Mouse (Mus musculus) ovary, postnatal 36 days (tissue): Measurements from ENCODE around the gene Ramp1.

ENCODE experiments used
- DNase-seq: peaks from one replicate; pipeline ENCODE4 v3.0.0; 2022; ENCODE audit warnings: low spot score, mixed read lengths

Ramp1 gene

GRCm38 (mm10) chr1:91179533-91180173 lies at the start of gene Ramp1:
TSS of gene Ramp1 (plus strand) at chr1:91179822.
- DNase-seq: peak; percentile 51

- no peak for DNase-seq
Observed at GRCm38 (mm10) chr1:91137036-91137435, 42.6 kb upstream of the Ramp1 start.

GRCm38 (mm10) chr1:91144813-91145212 lies 34.8 kb upstream of the Ramp1 start, which contains the start of gene Rbm44:
TSS of gene Rbm44 (plus strand) at chr1:91145089.
- DNase-seq: no peak

GRCm38 (mm10) chr1:91151509-91151908 lies 28.1 kb upstream of the Ramp1 start:
- no peak for DNase-seq

GRCm38 (mm10) chr1:91166798-91167197 lies 12.8 kb upstream of the Ramp1 start:
- no peak for DNase-seq

- no peak for DNase-seq
Observed at GRCm38 (mm10) chr1:91169157-91169556, 10.5 kb upstream of the Ramp1 start.

DNA sequence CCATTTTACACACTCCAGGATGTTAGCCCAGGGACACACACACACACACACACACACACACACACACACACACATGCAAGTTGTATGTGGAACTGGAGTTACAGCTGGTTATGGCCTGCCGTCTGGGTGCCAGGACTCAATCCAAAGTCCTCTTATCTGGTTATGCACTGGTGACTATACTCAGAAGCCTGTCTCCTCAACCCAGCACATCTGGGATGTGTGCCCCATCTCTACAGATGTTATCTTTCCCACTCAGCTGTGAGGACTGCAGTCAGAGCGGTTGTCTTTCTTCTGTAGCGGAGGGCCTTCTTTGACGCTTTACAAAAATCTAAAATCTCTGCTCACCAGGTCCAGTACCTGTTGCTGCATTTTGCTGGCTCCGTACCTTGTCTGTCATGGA lies 4.8 kb upstream of the Ramp1 start:
- DNase-seq: no peak

DNA sequence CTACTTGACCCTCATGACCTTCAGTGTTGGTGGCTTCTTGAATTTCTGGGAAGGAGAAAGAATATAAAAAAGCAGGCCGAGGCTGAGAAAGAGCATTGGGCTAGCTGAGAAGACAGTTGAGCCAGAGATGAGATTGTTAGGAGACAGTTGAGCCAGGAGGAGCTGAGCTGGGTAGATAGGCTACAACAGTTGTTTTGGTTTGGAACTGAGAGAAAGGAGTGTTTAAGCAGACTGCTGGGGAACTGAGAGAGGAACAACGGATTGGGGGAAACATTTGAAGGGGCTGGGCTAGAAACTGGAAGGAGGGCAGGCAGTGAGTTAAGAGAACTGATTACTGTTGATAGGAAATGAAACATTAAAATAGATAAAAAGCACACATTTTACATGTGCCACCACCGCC lies 3.6 kb upstream of the Ramp1 start:
- no peak for DNase-seq

- no peak for DNase-seq
Observed at GRCm38 (mm10) chr1:91176871-91177270, 2.8 kb upstream of the Ramp1 start.

DNA sequence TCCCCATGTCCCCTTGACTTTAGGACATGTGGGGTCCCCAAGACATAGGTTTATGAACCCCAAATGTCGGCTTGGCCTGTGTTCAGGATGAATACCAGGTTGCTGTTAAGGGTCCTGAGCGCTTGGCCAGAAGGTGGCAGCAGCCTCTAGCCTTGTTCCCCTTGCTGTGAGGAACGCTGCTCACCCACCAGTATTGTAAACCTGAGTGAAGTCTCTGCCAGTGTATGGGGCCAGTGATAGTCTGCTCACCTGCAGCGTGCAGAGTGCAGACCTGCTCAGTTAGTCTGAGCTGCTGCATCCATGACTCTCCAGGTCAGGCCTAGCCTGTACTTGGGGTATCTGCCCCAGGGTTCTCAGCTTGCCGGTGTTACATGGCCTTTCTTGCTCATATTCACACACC lies 536 bp upstream of the Ramp1 start:
- DNase-seq: peak; percentile 63

GRCm38 (mm10) chr1:91180174-91180565 lies 548 bp downstream of the Ramp1 start:
- DNase-seq: no peak

DNA sequence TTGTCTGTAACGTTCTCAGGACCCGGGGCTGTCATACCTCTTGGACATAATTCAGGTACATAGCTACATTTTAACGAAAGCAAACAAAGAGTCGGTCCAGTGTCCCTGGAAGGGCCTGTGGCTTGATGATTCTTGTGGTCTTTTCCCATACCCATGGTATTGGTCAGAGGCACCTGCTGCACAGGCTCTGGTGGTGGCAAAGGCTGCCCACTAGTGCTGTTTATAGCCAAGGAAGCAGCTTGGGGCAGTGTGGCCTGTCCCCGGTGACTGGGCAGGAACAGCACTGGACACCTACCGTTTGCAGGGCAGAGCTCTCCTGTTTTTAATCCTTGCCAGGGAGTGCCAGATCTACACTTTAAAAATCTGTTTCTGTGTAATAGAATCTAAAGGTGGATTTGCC lies 1.1 kb downstream of the Ramp1 start:
- DNase-seq: no peak

GRCm38 (mm10) chr1:91181261-91181660 lies 1.6 kb downstream of the Ramp1 start:
- DNase-seq: no peak

DNA sequence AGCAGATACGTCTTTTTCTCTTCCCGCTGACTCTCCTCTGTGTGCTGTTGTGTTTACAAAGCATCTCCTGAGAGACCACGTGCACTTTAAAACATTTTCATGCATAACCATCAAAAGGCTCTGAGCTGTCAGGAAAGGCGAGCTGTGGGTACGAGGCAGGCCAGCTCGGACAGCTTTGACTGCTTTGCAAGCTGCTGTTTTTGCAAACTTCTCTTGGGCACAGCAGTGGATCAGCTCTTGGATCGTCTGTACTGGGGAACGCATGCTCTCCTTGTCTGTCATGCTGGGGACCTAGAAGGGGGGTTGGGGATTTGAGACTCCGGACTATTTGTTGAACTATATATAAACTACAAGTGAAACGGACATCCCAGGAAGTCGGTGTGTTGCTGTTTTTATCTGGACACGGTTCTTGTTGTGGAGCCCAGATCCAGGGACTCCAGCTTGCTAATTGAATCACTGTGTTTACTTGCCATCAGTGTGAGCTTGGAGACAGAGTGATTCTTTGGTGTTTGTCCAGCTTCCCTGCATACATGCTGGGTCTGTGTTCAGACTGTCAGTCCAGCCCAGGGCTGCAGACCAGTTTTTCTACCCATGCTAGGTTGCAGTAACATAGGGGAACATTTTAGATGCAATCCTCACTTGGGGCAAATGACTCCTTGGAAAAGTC lies 2.3 kb downstream of the Ramp1 start:
- DNase-seq: no peak

- DNase-seq: no peak
Observed at GRCm38 (mm10) chr1:91183305-91183704, 3.7 kb downstream of the Ramp1 start.

DNA sequence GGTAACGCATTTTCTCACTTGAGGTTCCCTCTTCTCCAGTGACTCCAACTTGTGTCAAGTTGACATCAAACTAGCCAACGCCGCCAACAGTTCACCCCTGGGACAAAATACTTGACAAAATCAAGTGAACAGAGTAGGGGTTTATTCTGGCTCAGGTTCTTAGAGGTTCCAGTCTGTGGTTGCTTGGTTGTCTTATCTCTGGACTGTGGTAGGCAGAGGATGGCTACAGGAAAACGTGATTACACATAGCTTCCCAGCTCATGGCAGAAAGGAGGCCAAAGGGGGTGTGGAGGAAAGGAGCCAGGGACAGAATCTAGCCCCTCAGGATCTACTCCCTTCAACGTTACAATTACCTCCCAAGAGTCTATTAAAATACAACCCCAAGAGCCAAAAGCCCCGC lies 7.1 kb downstream of the Ramp1 start:
- no peak for DNase-seq

DNA sequence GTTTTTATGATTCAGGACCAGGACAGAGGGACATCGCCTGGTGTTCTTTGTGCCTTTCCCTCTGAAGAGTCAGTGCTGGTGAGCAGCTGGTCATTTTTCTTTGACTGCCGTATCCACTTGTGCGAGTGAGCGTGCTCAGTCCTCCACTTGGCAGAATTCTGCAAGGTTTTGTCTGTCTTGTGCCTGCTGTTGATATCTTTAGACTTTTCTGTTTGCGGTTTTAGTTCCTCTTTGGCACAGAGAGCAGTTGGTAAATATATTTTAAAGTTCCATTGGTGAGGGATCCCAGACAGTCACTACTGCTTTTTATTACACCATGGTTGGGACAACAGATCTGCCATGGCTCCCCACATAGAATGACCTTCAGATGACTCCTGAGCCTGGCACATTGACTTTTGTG lies 7.7 kb downstream of the Ramp1 start:
- DNase-seq: no peak

GRCm38 (mm10) chr1:91187786-91188640 lies 8.4 kb downstream of the Ramp1 start:
- DNase-seq: no peak

DNA sequence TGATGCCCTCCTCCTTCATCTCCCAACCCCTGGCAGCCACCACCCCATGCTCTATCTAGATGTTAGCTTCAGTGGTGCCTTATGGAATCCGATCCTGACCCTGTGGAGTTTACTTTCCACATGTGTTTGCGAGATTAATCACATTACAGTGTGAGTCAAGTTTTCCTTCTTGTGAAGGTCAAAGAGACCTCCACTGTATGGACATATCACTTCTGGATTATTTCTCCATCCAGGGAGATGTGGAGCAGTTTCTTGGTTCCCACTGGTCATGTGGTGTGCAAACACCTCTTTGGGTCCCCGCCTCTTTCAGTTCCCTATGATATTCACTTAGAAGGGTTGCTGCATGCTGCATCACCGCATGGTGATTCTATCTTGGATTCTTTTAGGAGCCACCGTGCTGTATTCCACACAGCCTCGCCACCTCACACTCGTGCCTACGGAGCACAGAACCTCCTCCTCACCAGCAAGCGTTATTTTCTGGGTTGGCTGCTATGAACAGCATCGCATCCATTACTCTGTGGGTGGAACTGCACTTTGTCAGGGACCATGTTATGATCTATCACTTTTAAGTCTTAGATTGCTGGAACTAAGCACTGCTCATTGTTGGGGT lies 9.3 kb downstream of the Ramp1 start:
- DNase-seq: no peak

GRCm38 (mm10) chr1:91192184-91192583 lies 12.6 kb downstream of the Ramp1 start:
- DNase-seq: no peak

DNA sequence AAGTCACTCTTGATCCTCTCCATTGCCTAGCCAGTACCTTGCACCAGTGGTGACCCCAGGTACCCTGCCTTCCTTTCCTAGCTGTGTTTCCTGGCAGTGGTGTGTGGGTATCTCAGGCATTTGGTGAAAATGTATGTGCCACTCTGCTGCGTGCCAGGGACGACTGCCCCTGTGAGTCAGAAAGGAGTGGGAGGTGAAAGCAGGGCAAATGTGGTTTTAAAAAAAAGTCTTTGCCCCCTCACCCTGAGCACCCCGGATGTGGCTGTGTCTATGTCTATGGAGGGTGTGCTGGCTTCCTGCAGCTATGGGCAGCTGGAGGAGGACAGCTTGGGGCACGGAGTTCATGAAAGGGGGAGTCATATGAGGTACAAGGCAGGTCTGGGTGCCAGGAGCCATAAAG lies 13.6 kb downstream of the Ramp1 start:
- no peak for DNase-seq

DNA sequence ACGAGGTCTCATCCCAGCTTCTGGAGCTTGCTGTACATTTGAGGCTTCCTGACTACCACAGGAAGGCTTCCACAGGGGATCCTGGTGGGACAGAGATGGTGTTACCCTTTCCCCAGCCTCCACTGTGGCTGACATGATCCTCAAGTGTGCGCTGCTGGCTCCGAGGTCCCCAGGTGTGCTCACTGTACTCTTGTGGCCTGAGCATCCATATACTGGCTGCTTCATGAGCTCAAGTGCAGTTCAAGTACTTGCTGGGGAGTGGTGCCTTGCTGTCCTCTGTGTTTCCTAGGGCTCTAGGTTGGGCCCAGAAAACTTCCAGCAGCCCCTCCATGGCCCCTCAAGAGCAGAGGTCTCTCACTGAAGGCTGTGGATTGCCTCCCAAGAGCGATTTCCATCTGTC lies 14.1 kb downstream of the Ramp1 start:
- DNase-seq: no peak

GRCm38 (mm10) chr1:91199793-91200192 lies 20.2 kb downstream of the Ramp1 start:
- no peak for DNase-seq
